Mouse (Mus musculus) gastrocnemius, postnatal 14 days (tissue): ENCODE measurements at regions not wholly inside any gene's neighbourhood (a gene's known extent, or its start where the extent isn't known, plus 50 kb on each side); places are given as distances from the start of the nearest gene placed in this dataset.
A peak's percentile ranks its signal among the peaks of the same experiment; 100 is the strongest.

ENCODE experiments used
- DNase-seq: peaks from one replicate; pipeline ENCODE4 v3.0.0; 2021; ENCODE audit warnings: mixed read lengths
- intact Hi-C: fragments of 180-260 bp; cut with DNase I; formaldehyde crosslinking; loops from one replicate; pipeline ENCODE4 v1.15.1; 2025; ENCODE audit warnings: low total_unique reads

- intact Hi-C loops: no loop called here
- no peak for DNase-seq
Measured at GRCm38 (mm10) chr5:28596537-28597314, 129.7 kb upstream of the Shh start.

GRCm38 (mm10) chr5:28571347-28571998, 104.4 kb upstream of the Shh start:
- no peak for DNase-seq
- intact Hi-C loops: no loop called here

- intact Hi-C loops: no loop called here
- DNase-seq: no peak
Measured at GRCm38 (mm10) chr5:28568417-28568816, 101.4 kb upstream of the Shh start.

GRCm38 (mm10) chr5:28567341-28567905, 100.4 kb upstream of the Shh start:
- intact Hi-C loops: no loop called here
- no peak for DNase-seq

GRCm38 (mm10) chr5:28563401-28563800, 96.3 kb upstream of the Shh start:
- no peak for DNase-seq
- intact Hi-C loops: no loop called here

GRCm38 (mm10) chr5:28562917-28563316, 95.9 kb upstream of the Shh start:
- intact Hi-C loops: no loop called here
- DNase-seq: no peak

- no peak for DNase-seq
- intact Hi-C loops: no loop called here
Measured at GRCm38 (mm10) chr5:28553543-28553942, 86.5 kb upstream of the Shh start.

GRCm38 (mm10) chr5:28530202-28530855, 63.3 kb upstream of the Shh start:
- DNase-seq: no peak
- intact Hi-C loops: no loop called here

GRCm38 (mm10) chr5:28526435-28526834, 59.4 kb upstream of the Shh start:
- intact Hi-C loops: no loop called here
- DNase-seq: no peak

GRCm38 (mm10) chr5:28520800-28521707, 54.0 kb upstream of the Shh start:
- intact Hi-C loops: no loop called here
- DNase-seq: peak; percentile 68

GRCm38 (mm10) chr5:28519059-28519543, 52.0 kb upstream of the Shh start:
- DNase-seq: no peak
- intact Hi-C loops: no loop called here
